ENCODE assay signal across 8 mouse cellular contexts in the genomic region with DNA sequence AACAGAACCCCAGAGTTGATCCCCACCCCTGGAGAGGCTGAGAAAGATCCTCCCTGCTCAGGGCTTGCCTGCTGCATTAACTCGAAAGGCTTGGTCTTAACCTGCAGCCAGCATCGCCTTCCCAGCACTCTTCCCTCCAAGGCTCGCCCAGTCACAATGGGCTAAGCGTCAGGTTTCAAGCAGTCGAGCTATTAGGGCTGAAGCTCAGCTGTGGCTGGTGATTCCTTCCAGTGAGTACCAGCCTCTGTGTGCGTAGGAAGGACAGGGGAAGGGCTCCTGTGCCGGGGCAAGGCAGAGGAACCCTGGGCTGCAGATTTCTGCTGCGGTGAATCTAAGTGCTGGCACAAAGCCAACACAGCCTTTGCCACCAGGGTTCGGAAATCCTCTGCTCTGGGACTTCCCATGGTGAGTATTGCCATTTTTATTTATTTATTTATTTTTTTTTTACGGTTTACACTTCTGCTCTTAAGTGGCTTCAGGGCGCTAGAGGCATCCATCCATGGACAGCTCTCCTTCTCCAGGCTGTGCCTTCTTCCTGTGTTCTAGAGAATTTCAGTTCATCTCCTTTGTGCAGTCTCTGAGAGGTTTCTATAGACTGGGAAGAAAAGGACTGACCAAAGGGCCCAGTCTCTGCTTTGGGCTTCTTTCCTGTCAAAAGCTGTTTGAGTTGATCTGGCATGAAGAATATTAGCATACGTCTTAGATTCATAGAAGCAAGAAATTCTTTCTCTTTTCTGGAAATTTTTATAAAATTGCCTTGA.
DNase-seq lines count a peak whose midpoint lies in the region; ATAC-seq and TF ChIP-seq lines count a peak whose summit lies in the region.

No protein-coding gene starts in this region.

- no peak overlapping the region for H3K9ac ChIP-seq in lung, postnatal 0 days (replicated peaks; ENCODE audit: low read depth)
- H3K9ac ChIP-seq in heart, postnatal 0 days (replicated peaks; ENCODE audit: low read depth, low read length), result 0 out of 2 replicates have a peak overlapping the region, but pooled peaks have one; percentile 27
- H3K9ac ChIP-seq in liver, adult 2 months (ENCODE audit: low read depth, low read length), result peak overlapping the region; percentile 54
- H3K9ac ChIP-seq in stomach, embryonic 16.5 days (ENCODE audit: low read length), result peak overlapping the region; percentile 31

- DNase-seq in lung, postnatal 0 days (ENCODE audit: low spot score), result peak; percentile 20
- DNase-seq in lung, adult 2 months, result no peak
- DNase-seq in heart, postnatal 0 days (ENCODE audit: low spot score), result peak; percentile 52
- peak; percentile 62 for DNase-seq in liver, adult 2 months (ENCODE audit: extremely low read depth, low read depth, low spot score)
- DNase-seq in right cerebral cortex, postnatal 14 days, result no peak
- DNase-seq in lung, postnatal 36 days, result no peak
- no peak for DNase-seq in gastrocnemius, postnatal 4 days (ENCODE audit: low spot score in 2 of 2)

- H3K4me3 ChIP-seq in lung, postnatal 0 days (ENCODE audit: low read depth, low read length), result no peak overlapping the region
- no peak overlapping the region for H3K4me3 ChIP-seq in lung, adult 2 months (replicated peaks; ENCODE audit: extremely low read depth, low read depth, low read length)
- peak overlapping the region; percentile 25; the same call in 1 of the 2 replicates for H3K4me3 ChIP-seq in heart, postnatal 0 days (ENCODE audit: low read depth, low read length)
- H3K4me3 ChIP-seq in liver, adult 2 months (ENCODE audit: insufficient read depth, low read depth, low read length), result peak overlapping the region; percentile 58
- peak overlapping the region; percentile 9; the same call in 1 of the 2 replicates for H3K4me3 ChIP-seq in stomach, embryonic 16.5 days (replicated peaks; ENCODE audit: low read length)

- no peak for TF ChIP-seq EP300 in lung, postnatal 0 days (IDR thresholded peaks at IDR 0.05)
- TF ChIP-seq EP300 in heart, postnatal 0 days (IDR thresholded peaks at IDR 0.05; ENCODE audit: low read depth), result no peak

- H3K27me3 ChIP-seq in lung, postnatal 0 days (replicated peaks; ENCODE audit: insufficient read depth, low read length), result no peaks in the 10 kb centered on the region
- H3K27me3 ChIP-seq in heart, postnatal 0 days (ENCODE audit: control insufficient read depth, insufficient read depth, low read length), result no peaks in the 10 kb centered on the region
- no peaks in the 10 kb centered on the region for H3K27me3 ChIP-seq in liver, adult 2 months (ENCODE audit: control insufficient read depth, insufficient read depth, low read length)
- H3K27me3 ChIP-seq in stomach, embryonic 16.5 days (ENCODE audit: control insufficient read depth, insufficient read depth, low read length), result no peaks in the 10 kb centered on the region

- no peak for TF ChIP-seq POLR2A in lung, adult 2 months (IDR thresholded peaks at IDR 0.05; ENCODE audit: borderline replicate concordance, extremely low read depth, low read depth, low read length)
- TF ChIP-seq POLR2A in liver, adult 2 months (IDR thresholded peaks at IDR 0.05; ENCODE audit: extremely low read depth, insufficient read depth, low read length), result no peak

- H3K36me3 ChIP-seq in lung, postnatal 0 days (ENCODE audit: insufficient read depth, low read length), result no peaks in the 10 kb centered on the region
- H3K36me3 ChIP-seq in heart, postnatal 0 days (replicated peaks; ENCODE audit: control insufficient read depth, insufficient read depth, low read length), result 0 out of 2 replicates have a peak, but pooled peaks cover 3% of the 10 kb centered on the region
- H3K36me3 ChIP-seq in liver, adult 2 months (ENCODE audit: control insufficient read depth, insufficient read depth, low read length), result no peaks in the 10 kb centered on the region
- no peaks in the 10 kb centered on the region for H3K36me3 ChIP-seq in stomach, embryonic 16.5 days (ENCODE audit: control insufficient read depth, insufficient read depth, low read length)

- H3K4me2 ChIP-seq in lung, postnatal 0 days (replicated peaks; ENCODE audit: low read depth, low read length), result no peak overlapping the region
- peak overlapping the region; percentile 47 for H3K4me2 ChIP-seq in heart, postnatal 0 days (ENCODE audit: low read depth, low read length)
- peak overlapping the region; percentile 23 for H3K4me2 ChIP-seq in stomach, embryonic 16.5 days (ENCODE audit: low read depth, low read length)

- no peaks in the 10 kb centered on the region for H3K4me1 ChIP-seq in lung, postnatal 0 days (ENCODE audit: insufficient read depth, low read depth, low read length)
- H3K4me1 ChIP-seq in lung, adult 2 months (ENCODE audit: control insufficient read depth, insufficient read depth, low read length), result peaks cover 5% of the 10 kb centered on the region
- peaks cover 33% of the 10 kb centered on the region for H3K4me1 ChIP-seq in heart, postnatal 0 days (ENCODE audit: control insufficient read depth, insufficient read depth)
- H3K4me1 ChIP-seq in liver, adult 2 months (ENCODE audit: control insufficient read depth, insufficient read depth, low read length), result peaks cover 23% of the 10 kb centered on the region
- peaks cover 30% of the 10 kb centered on the region for H3K4me1 ChIP-seq in stomach, embryonic 16.5 days (ENCODE audit: control insufficient read depth, insufficient read depth, low read length)

- 18% methylated on average over 12 of the region's 12 CpGs for WGBS in lung, postnatal 0 days
- WGBS in lung, adult 2 months, result 22% methylated on average over 12 of the region's 12 CpGs
- WGBS in heart, postnatal 0 days, result 16% methylated on average over 12 of the region's 12 CpGs
- WGBS in liver, adult 2 months, result 17% methylated on average over 12 of the region's 12 CpGs
- WGBS in stomach, embryonic 16.5 days, result 16% methylated on average over 12 of the region's 12 CpGs

- ATAC-seq in lung, postnatal 0 days, result peak; percentile 30; the same call in 1 of the 2 replicates
- ATAC-seq in heart, postnatal 0 days (ENCODE audit: insufficient read depth, low read depth), result peak; percentile 31
- peak; percentile 56 for ATAC-seq in stomach, embryonic 16.5 days (ENCODE audit: insufficient read depth, low FRiP score)

- no peak overlapping the region for H3K27ac ChIP-seq in lung, postnatal 0 days (ENCODE audit: low read length)
- H3K27ac ChIP-seq in heart, postnatal 0 days (ENCODE audit: low read depth), result peak overlapping the region; percentile 28
- peak overlapping the region; percentile 78 for H3K27ac ChIP-seq in liver, adult 2 months (replicated peaks; ENCODE audit: insufficient read depth, low read depth, low read length)
- H3K27ac ChIP-seq in stomach, embryonic 16.5 days (ENCODE audit: low read length), result peak overlapping the region; percentile 71

- H3K9me3 ChIP-seq in lung, postnatal 0 days (ENCODE audit: low read length), result no peaks in the 10 kb centered on the region
- H3K9me3 ChIP-seq in heart, postnatal 0 days (replicated peaks; ENCODE audit: control insufficient read depth, low read length), result no peaks in the 10 kb centered on the region
- no peaks in the 10 kb centered on the region for H3K9me3 ChIP-seq in stomach, embryonic 16.5 days (replicated peaks; ENCODE audit: control insufficient read depth, low read length)

- H3K79me2 ChIP-seq in liver, adult 2 months (ENCODE audit: control insufficient read depth, insufficient read depth, low read length), result peaks cover 8% of the 10 kb centered on the region; the same call in 1 of the 2 replicates

- TF ChIP-seq CTCF in lung, postnatal 0 days (IDR thresholded peaks at IDR 0.05), result no peak
- TF ChIP-seq CTCF in lung, adult 2 months (IDR thresholded peaks at IDR 0.05; ENCODE audit: insufficient read depth, low read length), result no peak
- no peak for TF ChIP-seq CTCF in heart, postnatal 0 days (IDR thresholded peaks at IDR 0.05; ENCODE audit: low read depth)
- TF ChIP-seq CTCF in liver, adult 2 months (IDR thresholded peaks at IDR 0.05; ENCODE audit: low read depth, low read length), result no peak

Comparison
In these comparisons a context has a peak if more than half of its experiments do, and no peak if none do; other contexts are left out.
1. DNase-seq: peak in lung, postnatal 0 days (single experiment), heart, postnatal 0 days (single experiment) and liver, adult 2 months (single experiment); none in lung, adult 2 months (single experiment), right cerebral cortex, postnatal 14 days (single experiment), lung, postnatal 36 days (single experiment) and gastrocnemius, postnatal 4 days (0 of 2).
2. H3K4me3 ChIP-seq: peak in heart, postnatal 0 days (single experiment), liver, adult 2 months (single experiment) and stomach, embryonic 16.5 days (single experiment); none in lung, postnatal 0 days (single experiment) and lung, adult 2 months (single experiment).
3. Peak in every context shown above with its lines, with median percentiles within 50 percentile points of each other: ATAC-seq.